In the genomic region with DNA sequence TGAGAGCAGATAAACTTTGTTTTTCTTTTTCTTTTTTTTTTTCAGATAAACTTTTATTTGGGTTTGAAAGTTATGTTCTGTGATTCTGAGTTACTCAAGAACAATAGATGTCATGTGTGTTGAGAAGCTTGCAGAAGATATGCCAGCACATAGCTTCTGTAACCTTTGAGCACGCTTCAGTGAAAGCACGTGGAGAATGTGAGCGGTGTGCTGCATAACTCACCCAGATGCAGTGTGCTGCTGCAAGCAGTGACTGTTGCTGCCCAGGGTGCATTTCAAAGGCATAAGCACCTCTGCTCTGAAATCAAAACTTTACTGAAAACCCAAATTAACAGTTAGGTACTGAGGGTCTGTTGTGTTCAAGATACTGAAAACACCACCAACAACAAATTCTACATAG, we compare ENCODE assay signal across 25 mouse cellular contexts.
A peak's percentile ranks its signal among the peaks of the same experiment; 100 is the strongest.
DNase-seq lines count a peak whose midpoint lies in the region; ATAC-seq lines count a peak whose summit lies in the region.
"Had no signal": no experiment of that assay in that cellular context is flagged by ENCODE, and none has a peak within 500 bp of the region (broad histone marks: within the 10 kb centered on the region; RNA-seq: fewer than 3 reads in every experiment).

No protein-coding gene starts in this region.

- H3K9ac ChIP-seq in kidney, embryonic 15.5 days = no peak overlapping the region
- H3K9ac ChIP-seq in intestine, embryonic 15.5 days = no peak overlapping the region
- H3K9ac ChIP-seq: embryonic facial prominence, embryonic 12.5 days; forebrain, embryonic 12.5 days; hindbrain, embryonic 12.5 days; liver, embryonic 15.5 days; lung, embryonic 15.5 days; midbrain, embryonic 15.5 days; neural tube, embryonic 12.5 days had no signal

- 0 out of 2 replicates have a peak, but pooled peaks cover 7% of the 10 kb centered on the region for H3K4me1 ChIP-seq in kidney, embryonic 15.5 days
- no peaks in the 10 kb centered on the region for H3K4me1 ChIP-seq in intestine, embryonic 15.5 days (replicated peaks)
- H3K4me1 ChIP-seq: forebrain, embryonic 12.5 days; hindbrain, embryonic 12.5 days; limb, embryonic 10.5 days; liver, embryonic 15.5 days; lung, embryonic 15.5 days; midbrain, embryonic 15.5 days; neural tube, embryonic 12.5 days had no signal

- H3K27me3 ChIP-seq in kidney, embryonic 15.5 days = no peaks in the 10 kb centered on the region
- no peaks in the 10 kb centered on the region for H3K27me3 ChIP-seq in intestine, embryonic 15.5 days (replicated peaks)
- H3K27me3 ChIP-seq: embryonic facial prominence, embryonic 12.5 days; forebrain, embryonic 12.5 days; hindbrain, embryonic 12.5 days; liver, embryonic 15.5 days; lung, embryonic 15.5 days; midbrain, embryonic 15.5 days; neural tube, embryonic 12.5 days had no signal

- H3K9me3 ChIP-seq in kidney, embryonic 15.5 days (replicated peaks) = no peaks in the 10 kb centered on the region
- no peaks in the 10 kb centered on the region for H3K9me3 ChIP-seq in intestine, embryonic 15.5 days
- H3K9me3 ChIP-seq: embryonic facial prominence, embryonic 12.5 days; forebrain, embryonic 12.5 days; hindbrain, embryonic 12.5 days; limb, embryonic 10.5 days; liver, embryonic 15.5 days; lung, embryonic 15.5 days; midbrain, embryonic 15.5 days; neural tube, embryonic 12.5 days had no signal

- 48% methylated on average over 3 of the region's 3 CpGs for WGBS in kidney, embryonic 15.5 days
- WGBS in intestine, embryonic 15.5 days = 64% methylated on average over 3 of the region's 3 CpGs

- peak; percentile 13 for DNase-seq in heart, adult 11 months
- DNase-seq in heart, postnatal 36 days = no peak
- peak; percentile 61 for DNase-seq in kidney, adult 11 months
- DNase-seq in kidney, postnatal 10 days = peak; percentile 44
- no peak for DNase-seq in gastrocnemius, postnatal 4 days (ENCODE audit: low spot score in 2 of 2)
- DNase-seq: cerebellum, adult 9-10 months; gastrocnemius, postnatal 36 days; liver; lung, postnatal 36 days; right cerebral cortex, postnatal 14 days; thymus, adult 2 months; thymus, postnatal 4 days had no signal

- no peak for ATAC-seq in kidney, embryonic 15.5 days (replicated peaks; ENCODE audit: low FRiP score)
- no peak for ATAC-seq in intestine, embryonic 15.5 days
- ATAC-seq: CD4-positive, CD25-positive, alpha-beta regulatory T cell, adult 4 months; midbrain, embryonic 15.5 days had no signal

- H3K4me2 ChIP-seq in kidney, embryonic 15.5 days = no peak overlapping the region
- H3K4me2 ChIP-seq in intestine, embryonic 15.5 days (replicated peaks) = no peak overlapping the region
- H3K4me2 ChIP-seq: embryonic facial prominence, embryonic 12.5 days; forebrain, embryonic 12.5 days; hindbrain, embryonic 12.5 days; liver, embryonic 15.5 days; lung, embryonic 15.5 days; midbrain, embryonic 15.5 days; neural tube, embryonic 12.5 days had no signal

- intact Hi-C loops in heart, postnatal 36 days (cut with DNase I) = no loop called here

- no peaks in the 10 kb centered on the region for H3K36me3 ChIP-seq in kidney, embryonic 15.5 days
- no peaks in the 10 kb centered on the region for H3K36me3 ChIP-seq in intestine, embryonic 15.5 days
- H3K36me3 ChIP-seq: embryonic facial prominence, embryonic 12.5 days; forebrain, embryonic 12.5 days; hindbrain, embryonic 12.5 days; limb, embryonic 10.5 days; liver, embryonic 15.5 days; lung, embryonic 15.5 days; midbrain, embryonic 15.5 days; neural tube, embryonic 12.5 days had no signal

- no peak overlapping the region for H3K4me3 ChIP-seq in kidney, embryonic 15.5 days (replicated peaks)
- H3K4me3 ChIP-seq in intestine, embryonic 15.5 days (replicated peaks) = no peak overlapping the region
- H3K4me3 ChIP-seq: embryonic facial prominence, embryonic 12.5 days; erythroblast, embryonic 14.5 days; forebrain, embryonic 12.5 days; hindbrain, embryonic 12.5 days; limb, embryonic 10.5 days; liver, embryonic 15.5 days; lung, embryonic 15.5 days; midbrain, embryonic 15.5 days; neural tube, embryonic 12.5 days had no signal

- H3K27ac ChIP-seq in kidney, embryonic 15.5 days = no peak overlapping the region
- no peak overlapping the region for H3K27ac ChIP-seq in intestine, embryonic 15.5 days
- H3K27ac ChIP-seq: embryonic facial prominence, embryonic 12.5 days; forebrain, embryonic 12.5 days; hindbrain, embryonic 12.5 days; limb, embryonic 10.5 days; liver, embryonic 15.5 days; lung, embryonic 15.5 days; midbrain, embryonic 15.5 days; neural tube, embryonic 12.5 days; stomach, postnatal 0 days had no signal

Comparison
In these comparisons a context has a peak if more than half of its experiments do, and no peak if none do; other contexts are left out.
1. DNase-seq: peak in heart, adult 11 months (single experiment), kidney, adult 11 months (single experiment) and kidney, postnatal 10 days (single experiment); none in heart, postnatal 36 days (0 of 2) and gastrocnemius, postnatal 4 days (0 of 2).